Mouse (Mus musculus): ENCODE results near the gene Trip6.

Trip6 gene

DNA sequence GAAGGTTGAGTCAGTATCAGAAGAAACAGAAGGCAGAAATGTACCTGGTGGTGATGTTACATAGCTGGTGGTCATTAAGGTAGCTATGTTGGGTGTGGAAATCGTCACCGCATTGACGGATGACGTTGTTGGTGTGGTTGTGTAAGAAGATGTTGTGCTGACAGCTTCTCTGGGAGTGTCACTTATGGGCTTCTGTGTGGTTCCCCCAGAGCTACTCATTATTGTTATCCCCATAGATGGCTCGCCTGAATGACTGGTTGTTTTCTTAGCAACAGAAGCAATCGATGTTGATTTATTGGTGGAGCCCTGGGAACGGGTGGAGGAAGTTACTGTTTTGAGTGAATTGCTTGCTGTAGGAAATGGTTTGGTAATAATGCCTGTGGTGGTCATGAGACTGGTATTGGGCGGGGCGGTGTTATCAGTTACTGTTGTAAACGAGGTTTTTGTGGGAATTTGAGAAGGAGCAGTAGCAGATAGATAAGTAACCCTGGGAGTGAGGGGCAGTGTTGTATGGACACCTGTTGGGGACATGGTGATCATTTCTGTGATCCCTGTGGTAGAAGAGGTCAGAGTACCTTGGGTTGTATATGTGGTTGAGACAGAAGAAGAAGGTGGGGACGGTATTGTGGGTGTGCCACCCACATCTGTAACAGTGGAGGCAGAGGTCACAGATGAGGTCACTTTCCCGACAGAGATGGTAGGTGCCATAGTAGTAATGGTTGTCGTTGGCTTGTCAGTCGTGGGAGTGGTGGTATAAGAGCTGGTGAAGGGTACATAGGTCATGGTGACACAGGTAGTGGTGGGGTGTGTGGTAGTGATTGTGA, 50.1 kb downstream of the Trip6 start:
- no peak for DNase-seq (ENCODE audit: low spot score)

Measured in urinary bladder, postnatal 25 days (tissue).